Mouse (Mus musculus) lung, embryonic 14.5 days (tissue): Measurements from ENCODE around the gene Hist1h2ak. TPM values are rescaled to one million over a fixed set of nuclear protein-coding genes. Genes with fewer than 3 reads are reported as not detected.
A peak's percentile ranks its signal among the peaks of the same experiment; 100 is the strongest.
"Not testable (repeated sequence)": the region's sequence is repeated elsewhere in the genome, so short reads cannot be mapped to it uniquely, and the experiment has no call there.

ENCODE experiments used
- ATAC-seq: fragments of 200-750 bp; cut with Nextera tagmentation; 2 replicates; pipeline ENCODE4 v1.8.0; 2017; ENCODE audit warnings: mild to moderate bottlenecking, moderate TSS enrichment, moderate library complexity; ENCODE audit not compliant: insufficient read depth
- DNase-seq: peaks from one replicate; pipeline ENCODE4 v3.0.0-alpha.2; 2015
- H3K27ac ChIP-seq: fragments of 300-500 bp; sonication (generic); 2 replicates; pipeline ENCODE4 v1.5.1; 2014; ENCODE audit warnings: low read depth, mild to moderate bottlenecking, moderate library complexity
- H3K27me3 ChIP-seq: fragments of 300-500 bp; sonication (generic); 2 replicates; pipeline ENCODE4 v1.6.1; 2014; ENCODE audit warnings: low read length, control low read depth; ENCODE audit not compliant: insufficient read depth
- H3K36me3 ChIP-seq: fragments of 300-500 bp; sonication (generic); 2 replicates; pipeline ENCODE4 v1.6.1; 2014; ENCODE audit warnings: control low read depth; ENCODE audit not compliant: insufficient read depth
- H3K4me1 ChIP-seq: fragments of 300-500 bp; sonication (generic); 2 replicates; pipeline ENCODE4 v1.6.1; 2014; ENCODE audit warnings: antibody characterized with exemption, control low read depth; ENCODE audit not compliant: insufficient read depth
- H3K4me2 ChIP-seq: fragments of 300-500 bp; sonication (generic); 2 replicates; pipeline ENCODE4 v1.6.1; 2014; ENCODE audit warnings: mild to moderate bottlenecking
- H3K4me3 ChIP-seq: fragments of 300-500 bp; sonication (generic); 2 replicates; pipeline ENCODE4 v1.5.1; 2014; ENCODE audit warnings: low read depth, low read length
- H3K9ac ChIP-seq: fragments of 300-500 bp; sonication (generic); 2 replicates; pipeline ENCODE4 v1.6.1; 2014
- H3K9me3 ChIP-seq: fragments of 300-500 bp; sonication (generic); 2 replicates; pipeline ENCODE4 v1.6.1; 2016; ENCODE audit warnings: low read depth, low read length, control low read depth
- CTCF ChIP-seq: IDR thresholded peaks from 2 replicates; pipeline ENCODE4 v1.5.1; 2016; ENCODE audit warnings: antibody characterized with exemption, low read depth
- WGBS: fragments of 180-500 bp; shearing (Covaris S2); extraction: QIAGEN DNeasy Blood & Tissue Kit; methylation state at CpG from one replicate; pipeline ENCODE4 v1.1.7; 2014; 5-methylcytosine and 5-hydroxymethylcytosine counted together
- polyA plus RNA-seq: library from polyadenylated mRNA; unstranded; fragments of >200 nt; fragmentation: Nextera tagmentation; extraction: Ambion mirVana; gene quantifications from 2 replicates; pipeline ENCODE4 v1.2.1, GENCODE M21; 2014

The Hist1h2ak gene
- polyA plus RNA-seq, 1 experiment from 2014 or later, result 20.4 TPM

DNA sequence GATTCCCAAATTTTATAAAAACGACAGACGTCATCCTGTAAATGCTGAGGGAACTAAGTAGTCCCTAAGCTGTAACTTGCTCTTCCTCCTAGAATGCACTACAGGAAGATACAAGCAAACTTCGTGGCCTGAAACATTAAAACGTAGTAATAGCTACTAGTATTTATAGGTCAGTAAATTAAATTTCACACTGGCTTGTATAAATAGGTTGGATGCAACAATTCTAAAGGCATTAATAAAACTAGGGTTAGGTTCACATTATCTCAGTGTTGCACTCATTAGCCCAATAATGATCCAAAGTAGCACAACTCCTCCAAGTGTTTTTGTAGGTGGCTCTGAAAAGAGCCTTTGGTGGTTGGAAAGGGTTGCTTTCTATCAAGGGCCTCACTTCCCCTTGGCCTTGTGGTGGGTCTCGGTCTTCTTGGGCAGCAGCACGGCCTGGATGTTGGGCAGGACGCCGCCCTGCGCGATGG lies 540 bp downstream of the Hist1h2ak start:
- Histone ChIP-seq H3K9ac (peak overlapping the region; percentile 71), H3K4me3 (peak overlapping the region; percentile 46), H3K4me2 (peak overlapping the region; percentile 75), H3K27me3 (no peaks in the 10 kb centered on the region), H3K36me3 (no peaks in the 10 kb centered on the region), H3K4me1 (no peaks in the 10 kb centered on the region), H3K9me3 (no peaks in the 10 kb centered on the region), H3K27ac (peak overlapping the region; percentile 98)
- DNase-seq (peak; percentile 62), ATAC-seq (no peak)
- 1% methylated on average over 10 of the region's 10 CpGs for whole genome bisulfite sequencing
- no peak for TF ChIP-seq CTCF

DNA sequence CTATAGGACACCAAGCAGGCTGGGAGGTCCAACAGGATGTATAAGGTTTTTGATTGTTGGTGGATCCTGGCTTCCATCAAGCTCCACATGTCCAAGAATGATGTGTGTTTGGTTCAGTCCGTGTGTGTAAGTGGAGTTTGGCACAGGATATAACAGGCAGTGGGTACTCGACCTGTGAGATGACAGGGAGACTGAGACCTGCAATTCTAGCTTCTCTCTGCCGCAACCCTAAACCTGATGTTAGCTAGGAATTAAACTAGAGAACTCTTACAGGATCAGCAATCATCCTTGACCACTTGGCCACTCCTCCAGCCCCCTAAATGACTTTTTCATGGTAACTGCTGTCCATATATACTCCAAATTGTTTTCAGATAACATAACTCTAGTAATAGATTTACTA lies 1.3 kb downstream of the Hist1h2ak start:
- Histone ChIP-seq H3K27ac (peak overlapping the region; percentile 98), H3K4me2 (peak overlapping the region; percentile 75), H3K4me3 (peak overlapping the region; percentile 46), H3K4me1 (no peaks in the 10 kb centered on the region), H3K27me3 (no peaks in the 10 kb centered on the region), H3K36me3 (no peaks in the 10 kb centered on the region), H3K9ac (peak overlapping the region; percentile 71), H3K9me3 (no peaks in the 10 kb centered on the region)
- TF ChIP-seq CTCF, result no peak
- DNase-seq (peak; percentile 42), ATAC-seq (no peak)
- WGBS, result 32% methylated on average over 3 of the region's 3 CpGs

DNA sequence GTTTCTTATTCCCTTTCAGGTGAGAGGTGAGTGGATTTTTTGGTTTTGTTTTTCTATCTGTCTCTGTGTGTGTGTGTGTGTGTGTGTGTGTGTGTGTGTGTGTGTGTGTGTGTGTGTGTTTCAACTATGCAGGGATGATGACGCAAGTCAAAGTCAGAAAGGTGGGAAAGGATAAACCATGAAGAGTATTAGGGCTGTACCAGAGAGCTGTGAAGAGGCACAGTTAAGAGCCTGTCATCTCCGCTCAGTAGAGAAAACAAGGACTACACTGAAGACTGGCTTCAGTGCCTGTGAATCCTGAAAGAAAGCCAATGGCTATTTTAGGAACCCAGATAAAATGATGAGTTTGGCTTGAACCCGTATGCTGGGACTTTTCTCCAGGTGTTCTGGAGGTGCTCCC lies 1.8 kb downstream of the Hist1h2ak start:
- Histone ChIP-seq H3K4me2 (peak overlapping the region; percentile 75), H3K9ac (peak overlapping the region; percentile 71), H3K27ac (peak overlapping the region; percentile 98), H3K4me1 (no peaks in the 10 kb centered on the region), H3K4me3 (peak overlapping the region; percentile 46; the same call in 1 of the 2 replicates), H3K27me3 (no peaks in the 10 kb centered on the region), H3K36me3 (no peaks in the 10 kb centered on the region), H3K9me3 (no peaks in the 10 kb centered on the region)
- ATAC-seq, result no peak
- DNase-seq, result peak; percentile 15
- no peak for TF ChIP-seq CTCF
- 54% methylated on average over 3 of the region's 3 CpGs for WGBS

DNA sequence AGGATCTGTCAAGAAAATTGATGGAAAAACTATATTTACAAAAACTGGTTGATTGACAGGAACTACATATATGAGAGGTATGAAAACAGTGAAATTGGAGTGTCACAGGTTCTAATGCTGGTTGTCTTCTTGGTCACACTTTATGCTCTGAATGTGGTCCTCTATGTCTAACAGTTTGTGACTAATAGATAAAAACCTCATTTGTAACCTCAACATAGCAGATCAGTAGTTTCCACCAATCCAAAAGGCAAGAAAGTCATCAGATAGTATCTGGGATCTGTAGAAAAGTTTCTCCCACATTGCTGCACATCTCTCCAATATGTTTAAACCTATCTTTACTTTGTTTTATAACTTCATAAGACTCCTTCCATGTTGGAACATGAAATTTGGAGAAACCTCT lies 2.2 kb downstream of the Hist1h2ak start:
- ATAC-seq (no peak), DNase-seq (peak; percentile 9)
- Histone ChIP-seq H3K27ac (peak overlapping the region; percentile 98), H3K4me3 (0 out of 2 replicates have a peak overlapping the region, but pooled peaks have one; percentile 46), H3K27me3 (no peaks in the 10 kb centered on the region), H3K36me3 (no peaks in the 10 kb centered on the region), H3K4me2 (peak overlapping the region; percentile 75), H3K4me1 (no peaks in the 10 kb centered on the region), H3K9me3 (no peaks in the 10 kb centered on the region), H3K9ac (no peak overlapping the region)
- TF ChIP-seq CTCF, result no peak

DNA sequence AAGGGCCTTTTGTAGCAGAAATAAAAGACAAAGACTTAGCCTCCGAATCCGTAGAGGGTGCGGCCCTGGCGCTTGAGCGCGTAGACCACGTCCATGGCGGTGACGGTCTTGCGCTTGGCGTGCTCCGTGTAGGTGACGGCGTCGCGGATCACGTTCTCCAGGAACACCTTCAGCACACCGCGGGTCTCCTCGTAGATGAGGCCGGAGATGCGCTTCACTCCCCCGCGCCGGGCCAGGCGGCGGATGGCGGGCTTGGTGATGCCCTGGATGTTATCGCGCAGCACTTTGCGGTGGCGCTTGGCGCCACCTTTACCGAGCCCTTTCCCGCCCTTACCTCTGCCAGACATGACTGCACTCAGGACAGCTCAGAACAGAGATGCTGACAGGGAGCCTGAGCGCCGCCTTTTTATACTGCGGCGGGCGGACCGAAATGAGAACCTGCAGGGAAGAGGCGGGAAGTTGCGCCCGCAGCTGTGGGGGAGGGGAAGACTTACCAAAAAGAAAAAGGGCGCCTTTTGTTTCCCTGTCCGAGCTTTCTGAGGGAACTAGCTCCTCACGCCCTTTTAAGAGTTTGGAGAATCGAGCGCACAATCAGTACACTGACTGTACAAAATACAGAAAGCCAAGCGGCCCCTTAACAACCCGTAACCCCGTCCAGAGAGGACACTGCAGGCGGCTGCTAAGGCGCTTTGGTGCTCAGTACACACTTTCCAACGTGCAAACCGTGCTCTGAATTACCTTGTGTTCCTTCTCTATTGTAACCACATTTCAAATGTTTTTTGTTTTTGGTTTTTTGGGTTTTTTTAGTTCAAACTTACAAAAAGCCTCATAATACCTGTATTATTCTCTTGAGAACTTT lies 3.2 kb downstream of the Hist1h2ak start, which contains the start of gene Hist1h4k:
TSS of gene Hist1h4k (minus strand) at position 347 of the 859 bp plus-strand sequence.
- not testable (repeated sequence) for H3K9me3 ChIP-seq, H3K4me1 ChIP-seq, H3K36me3 ChIP-seq, H3K27me3 ChIP-seq
- WGBS, result under 1% methylated on average over 42 of the region's 56 CpGs
- ATAC-seq, result peak; percentile 85
- DNase-seq, result peak; percentile 98
- Histone ChIP-seq H3K9ac (peak within 1 kb of the TSS; percentile 82), H3K4me2 (peak within 1 kb of the TSS; percentile 84), H3K27ac (peak within 1 kb of the TSS; percentile 98), H3K4me3 (peak within 1 kb of the TSS; percentile 57)

DNA sequence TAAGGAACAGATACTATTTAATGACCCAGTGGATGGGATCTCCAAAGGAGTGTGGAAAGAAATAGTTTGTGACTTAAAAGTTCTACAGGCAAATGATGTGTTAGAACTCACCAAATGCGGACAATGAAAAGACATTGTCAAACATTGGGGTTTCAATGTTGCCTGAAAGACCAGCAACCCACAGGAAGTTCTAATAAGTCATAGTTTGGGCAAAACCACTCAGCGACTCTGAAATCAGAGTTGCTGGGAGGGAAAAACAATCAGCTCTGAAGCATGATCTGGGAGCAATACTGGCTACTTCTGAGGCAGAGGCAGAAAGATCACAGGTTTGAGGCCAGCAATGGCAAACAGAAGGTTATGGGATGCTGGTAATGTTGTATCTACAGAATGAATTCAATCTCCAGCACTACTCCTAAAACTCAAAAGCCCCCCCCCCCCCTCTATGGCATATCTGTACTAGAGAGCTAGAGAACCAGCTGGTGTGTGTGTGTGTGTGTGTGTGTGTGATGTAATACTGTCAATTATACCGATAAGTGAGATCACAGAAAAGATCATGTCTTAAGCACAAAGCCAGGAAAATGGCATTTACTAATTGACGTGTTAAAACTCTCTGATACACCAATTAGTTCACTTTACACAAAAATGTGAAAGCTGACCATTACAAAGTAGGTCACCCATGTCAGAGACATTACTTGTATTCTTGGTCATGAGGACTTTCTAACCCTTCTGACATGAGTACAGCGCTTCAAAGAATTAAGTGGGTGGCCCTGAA lies 4.1 kb downstream of the Hist1h2ak start:
- DNase-seq, result peak; percentile 68
- no peak for TF ChIP-seq CTCF
- Histone ChIP-seq H3K36me3 (no peaks in the 10 kb centered on the region), H3K9me3 (no peaks in the 10 kb centered on the region), H3K27me3 (no peaks in the 10 kb centered on the region), H3K4me2 (peak overlapping the region; percentile 84), H3K4me1 (no peaks in the 10 kb centered on the region), H3K27ac (peak overlapping the region; percentile 97), H3K9ac (peak overlapping the region; percentile 82), H3K4me3 (peak overlapping the region; percentile 57)
- WGBS, result 2% methylated on average over 5 of the region's 5 CpGs
- no peak for ATAC-seq

DNA sequence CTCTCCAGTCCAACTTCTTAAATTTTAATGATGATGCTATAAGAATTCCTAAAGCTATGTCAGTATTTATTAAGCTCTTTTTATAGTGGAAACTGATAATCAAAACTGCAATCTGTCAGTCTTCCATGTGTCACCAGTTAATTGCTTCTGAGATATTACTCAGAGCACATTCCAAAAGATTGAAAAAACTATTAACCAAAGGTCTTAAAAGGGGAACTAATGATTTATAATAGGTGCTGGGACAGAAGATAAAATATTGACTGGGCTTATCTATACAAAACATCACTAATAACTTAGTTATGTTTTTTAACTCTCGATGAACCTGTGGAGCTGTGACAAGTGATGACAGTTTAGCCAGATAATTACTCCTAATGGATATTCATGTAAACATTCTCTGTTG lies 8.6 kb downstream of the Hist1h2ak start:
- WGBS, result 42% methylated on average over 1 of the region's 1 CpGs

DNA sequence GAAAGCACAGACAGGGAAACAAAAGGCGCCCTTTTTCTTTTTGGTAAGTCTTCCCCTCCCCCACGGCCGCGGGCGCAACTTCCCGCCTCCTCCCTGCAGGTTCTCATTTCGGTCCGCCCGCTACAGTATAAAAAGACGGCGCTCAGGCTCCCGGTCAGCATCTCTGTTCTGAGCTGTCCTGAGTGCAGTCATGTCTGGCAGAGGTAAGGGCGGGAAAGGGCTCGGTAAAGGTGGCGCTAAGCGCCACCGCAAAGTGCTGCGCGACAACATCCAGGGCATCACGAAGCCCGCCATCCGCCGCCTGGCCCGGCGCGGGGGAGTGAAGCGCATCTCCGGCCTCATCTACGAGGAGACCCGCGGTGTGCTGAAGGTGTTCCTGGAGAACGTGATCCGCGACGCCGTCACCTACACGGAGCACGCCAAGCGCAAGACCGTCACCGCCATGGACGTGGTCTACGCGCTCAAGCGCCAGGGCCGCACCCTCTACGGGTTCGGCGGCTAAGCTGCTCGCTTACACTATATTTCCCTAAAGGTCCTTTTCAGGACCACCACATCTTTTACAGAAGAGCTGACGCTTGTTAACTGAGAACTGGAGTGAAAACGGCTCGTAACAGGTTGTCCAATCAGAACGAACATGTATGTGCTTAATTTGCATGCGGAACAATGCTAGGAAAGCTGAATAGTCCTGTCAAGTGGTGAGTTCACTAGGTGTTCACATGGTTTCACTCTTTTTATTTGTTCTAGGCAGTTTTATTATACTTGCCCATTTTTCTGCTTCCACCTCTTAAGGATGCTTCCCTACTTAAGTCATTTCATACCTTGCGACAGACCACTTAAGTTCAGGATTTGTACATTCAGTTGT lies 18.5 kb downstream of the Hist1h2ak start, which contains the start of gene Hist1h4j:
TSS of gene Hist1h4j (plus strand) at position 159 of the 862 bp plus-strand sequence.
- peak; percentile 93 for ATAC-seq
- H3K4me1 ChIP-seq, H3K9me3 ChIP-seq, H3K27me3 ChIP-seq, H3K36me3 ChIP-seq: not testable (repeated sequence)
- DNase-seq, result peak; percentile 97
- Histone ChIP-seq H3K9ac (peak within 1 kb of the TSS; percentile 77), H3K27ac (peak within 1 kb of the TSS; percentile 99), H3K4me2 (peak within 1 kb of the TSS; percentile 74), H3K4me3 (peak within 1 kb of the TSS; percentile 52)
- WGBS, result under 1% methylated on average over 43 of the region's 56 CpGs

More for the DNA sequence above, 8.6 kb downstream of the Hist1h2ak start:
- Histone ChIP-seq H3K36me3 (no peaks in the 10 kb centered on the region), H3K4me1 (no peaks in the 10 kb centered on the region), H3K27me3 (no peaks in the 10 kb centered on the region), H3K4me2 (no peak overlapping the region), H3K27ac (no peak overlapping the region), H3K9me3 (no peaks in the 10 kb centered on the region), H3K4me3 (no peak overlapping the region), H3K9ac (no peak overlapping the region)
- DNase-seq (no peak), ATAC-seq (no peak)
- TF ChIP-seq CTCF, result no peak
